Mouse (Mus musculus): ENCODE results near the gene Eng. TPM values are rescaled to one million over a fixed set of nuclear protein-coding genes. Genes with fewer than 3 reads are reported as not detected.

Eng gene
- 54.6 and 61.2 TPM in 2 replicates for polyA plus RNA-seq (2012; rRNA removed)

GRCm38 (mm10) chr2:32646379-32647056 lies at the start of gene Eng:
Gene Eng (plus strand): TSS chr2:32646595.

DNA sequence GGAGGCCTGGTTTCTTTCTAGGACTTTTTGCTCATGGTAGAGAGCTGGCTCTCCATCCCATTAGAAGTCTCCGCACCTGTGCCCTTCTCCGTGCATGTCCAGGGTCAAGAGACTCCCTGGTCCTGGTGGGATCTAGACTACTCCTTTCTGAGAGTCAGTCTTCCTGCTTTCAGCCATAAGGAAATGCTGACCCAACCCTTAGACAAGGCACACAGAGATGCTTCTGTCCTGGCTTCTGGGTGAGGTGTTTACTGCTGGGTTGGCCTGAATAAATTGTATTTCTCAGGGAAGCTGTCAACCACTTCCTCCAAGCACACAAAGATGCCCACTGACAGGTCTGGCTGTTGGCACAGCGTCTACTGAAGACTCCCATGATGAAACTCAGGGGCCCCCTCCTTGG lies 47.0 kb upstream of the Eng start, which contains the start of gene St6galnac6:
St6galnac6 (plus strand) TSS at position 301 of the 400 bp plus-strand sequence.

DNA sequence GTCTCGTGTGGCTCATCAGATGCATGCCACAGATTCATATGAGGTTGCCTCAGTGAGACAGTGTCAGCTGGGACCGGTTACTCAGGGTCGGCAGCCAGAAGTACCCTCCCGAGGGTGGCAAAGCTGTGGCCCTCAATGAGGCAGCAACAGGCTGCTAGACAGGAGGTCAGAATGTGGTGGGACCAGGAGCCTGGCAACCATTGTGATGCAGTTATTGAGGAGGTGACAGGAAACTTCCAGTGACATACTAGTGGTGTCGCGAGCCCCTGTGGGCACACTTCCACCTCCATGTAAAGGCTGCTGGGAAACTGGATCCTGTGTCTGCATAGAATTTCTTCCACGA lies 24.9 kb upstream of the Eng start, which contains the start of gene Ak1:
Ak1 (plus strand) TSS at position 242 of the 343 bp plus-strand sequence.

DNA sequence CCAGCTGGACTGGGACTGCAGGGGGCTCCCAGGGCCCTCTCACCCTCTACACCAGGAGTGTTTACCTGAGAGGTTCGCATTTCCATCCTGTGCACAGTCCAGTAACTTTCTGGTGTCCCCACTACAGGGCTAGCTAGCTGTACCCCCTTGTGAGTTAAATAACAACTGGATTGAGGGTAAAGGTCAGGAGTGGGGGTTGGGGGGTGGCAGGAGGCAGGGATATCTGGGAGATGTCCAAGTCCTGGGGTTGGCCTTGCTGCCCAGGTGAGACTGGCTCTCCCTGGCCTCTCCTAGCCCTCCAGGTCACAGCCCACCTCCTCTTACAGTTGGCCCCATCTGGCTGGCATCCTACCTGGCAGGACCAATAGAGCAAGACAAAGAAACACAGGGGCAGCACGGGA lies 57.6 kb downstream of the Eng start, which contains the start of gene Fpgs:
Fpgs (minus strand) TSS at position 125 of the 401 bp plus-strand sequence.

GRCm38 (mm10) chr2:32712934-32713817 lies 66.8 kb downstream of the Eng start, which contains the start of gene Cdk9:
Gene Cdk9 (minus strand): TSS chr2:32713076.

GRCm38 (mm10) chr2:32720681-32721229 lies 74.4 kb downstream of the Eng start, which contains the start of gene Sh2d3c:
Gene Sh2d3c (plus strand): TSS chr2:32721055.

Other genes starting within 250 kb of the Eng start
- gene Naif1, start 196.1 kb upstream of the Eng start, polyA plus RNA-seq (2012; rRNA removed): 1.9 and 2.8 TPM in 2 replicates
- gene Slc25a25, start 195.2 kb upstream of the Eng start, polyA plus RNA-seq (2012; rRNA removed): 6.2 and 11.1 TPM in 2 replicates
- gene Fam102a, start 111.3 kb upstream of the Eng start, polyA plus RNA-seq (2012; rRNA removed): 43.7 and 54.8 TPM in 2 replicates
- gene Dpm2, start 75.7 kb upstream of the Eng start, polyA plus RNA-seq (2012; rRNA removed): 86.8 and 96.2 TPM in 2 replicates
- gene Pip5kl1, start 71.8 kb upstream of the Eng start, polyA plus RNA-seq (2012; rRNA removed): 0.16 and 0.27 TPM in 2 replicates
- gene 9430097D07Rik, start 70.9 kb upstream of the Eng start, polyA plus RNA-seq (2012; rRNA removed): not detected in 2 replicates
- gene St6galnac4, start 59.5 kb upstream of the Eng start, polyA plus RNA-seq (2012; rRNA removed): 5.9 and 7.3 TPM in 2 replicates
- gene St6galnac6, start 46.9 kb upstream of the Eng start, polyA plus RNA-seq (2012; rRNA removed): 11.4 and 25.4 TPM in 2 replicates
- gene Ak1, start 24.8 kb upstream of the Eng start, polyA plus RNA-seq (2012; rRNA removed): 29.4 and 34.1 TPM in 2 replicates
- gene Fpgs, start 57.5 kb downstream of the Eng start, polyA plus RNA-seq (2012; rRNA removed): 50.8 and 58.7 TPM in 2 replicates
- gene Cdk9, start 66.5 kb downstream of the Eng start, polyA plus RNA-seq (2012; rRNA removed): 42.2 and 43.4 TPM in 2 replicates
- 7.9 and 8.4 TPM in 2 replicates for gene Sh2d3c, start 74.5 kb downstream of the Eng start, polyA plus RNA-seq (2012; rRNA removed)
- 0.15 TPM in 1 of 2 replicates, not detected in the other for gene 6330409D20Rik, start 94.4 kb downstream of the Eng start, polyA plus RNA-seq (2012; rRNA removed)
- gene Tor2a, start 110.6 kb downstream of the Eng start, polyA plus RNA-seq (2012; rRNA removed): 45.8 and 55.4 TPM in 2 replicates
- gene Ttc16, start 129.0 kb downstream of the Eng start, polyA plus RNA-seq (2012; rRNA removed): 0.16 and 0.66 TPM in 2 replicates
- gene Ptrh1, start 129.2 kb downstream of the Eng start, polyA plus RNA-seq (2012; rRNA removed): 15.0 and 18.2 TPM in 2 replicates
- not detected in 2 replicates for gene Cfap157, start 137.8 kb downstream of the Eng start, polyA plus RNA-seq (2012; rRNA removed)
- 2.1 and 2.5 TPM in 2 replicates for gene Stxbp1, start 200.7 kb downstream of the Eng start, polyA plus RNA-seq (2012; rRNA removed)
- gene Fam129b, start 229.5 kb downstream of the Eng start, polyA plus RNA-seq (2012; rRNA removed): 59.8 and 60.1 TPM in 2 replicates